Mouse (Mus musculus) erythroblast, embryonic 14.5 days (primary cell): Measurements from ENCODE around the gene Ttyh1. TPM values are rescaled to one million over a fixed set of nuclear protein-coding genes. Genes with fewer than 3 reads are reported as not detected.

Experiments
- H3K27me3 ChIP-seq: 2 replicates; pipeline ENCODE4 v1.6.1; 2012; ENCODE audit warnings: inconsistent platforms; ENCODE audit not compliant: control insufficient read depth
- H3K36me3 ChIP-seq: 2 replicates; pipeline ENCODE4 v1.6.1; 2012; ENCODE audit warnings: mild to moderate bottlenecking, inconsistent platforms; ENCODE audit not compliant: control insufficient read depth
- H3K4me1 ChIP-seq: 2 replicates; pipeline ENCODE4 v1.6.1; 2012; ENCODE audit warnings: inconsistent platforms; ENCODE audit not compliant: control insufficient read depth
- H3K4me3 ChIP-seq: replicated peaks from 2 replicates; pipeline ENCODE3; 2012; ENCODE audit warnings: moderate library complexity, mild to moderate bottlenecking, inconsistent platforms
- H3K9me3 ChIP-seq: 2 replicates; pipeline ENCODE4 v1.6.1; 2012; ENCODE audit warnings: low read length, inconsistent platforms, mixed read lengths; ENCODE audit not compliant: control insufficient read depth
- GATA1 ChIP-seq: IDR thresholded peaks from 2 replicates; pipeline ENCODE4 v1.6.1; 2012; ENCODE audit warnings: low read length, inconsistent platforms, mixed read lengths
- TAL1 ChIP-seq: IDR thresholded peaks from 3 replicates; pipeline ENCODE4 v1.6.1; 2012; ENCODE audit warnings: low read length, inconsistent platforms, mixed read lengths
- polyA plus RNA-seq: library from polyadenylated mRNA; stranded (reverse); fragments of >175 nt; gene quantifications from 2 replicates; pipeline ENCODE4 v1.2.3, GENCODE M21; 2012

Ttyh1 gene
- polyA plus RNA-seq, result not detected in 2 replicates

DNA sequence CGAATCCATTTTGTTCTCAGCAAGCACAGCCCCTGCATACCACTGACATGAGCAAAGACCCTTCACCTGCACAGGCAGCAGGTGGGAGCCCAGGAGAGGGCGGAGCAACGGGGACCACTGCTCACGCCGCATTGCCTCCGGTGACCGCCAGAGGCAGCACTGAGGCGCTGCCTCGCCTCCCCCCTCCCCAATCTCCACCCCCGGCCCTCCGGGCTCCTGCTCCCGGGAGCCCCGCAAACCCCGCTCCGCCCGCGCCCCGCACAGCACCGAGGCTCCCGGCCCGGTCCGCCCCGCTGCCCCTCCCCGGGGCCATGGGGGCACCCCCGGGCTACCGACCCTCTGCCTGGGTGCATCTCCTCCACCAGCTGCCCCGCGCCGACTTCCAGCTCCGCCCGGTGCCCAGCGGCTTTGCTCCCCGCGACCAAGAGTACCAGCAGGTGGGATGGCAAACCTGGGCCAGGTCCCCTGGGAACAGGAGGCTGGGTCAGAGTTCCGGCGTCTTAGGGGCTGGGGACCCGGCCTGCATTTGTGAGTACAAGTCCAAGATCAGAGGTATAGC lies at the start of gene Ttyh1:
Ttyh1 (plus strand) TSS at position 65 of the 559 bp plus-strand sequence.
- TF ChIP-seq GATA1, result no peak
- no peak for TF ChIP-seq TAL1
- Histone ChIP-seq H3K27me3 (peaks cover 39% of the 10 kb centered on the region), H3K9me3 (no peaks in the 10 kb centered on the region), H3K36me3 (no peaks in the 10 kb centered on the region), H3K4me1 (peaks cover 2% of the 10 kb centered on the region; the same call in 1 of the 2 replicates), H3K4me3 (no peak within 1 kb of the TSS)

DNA sequence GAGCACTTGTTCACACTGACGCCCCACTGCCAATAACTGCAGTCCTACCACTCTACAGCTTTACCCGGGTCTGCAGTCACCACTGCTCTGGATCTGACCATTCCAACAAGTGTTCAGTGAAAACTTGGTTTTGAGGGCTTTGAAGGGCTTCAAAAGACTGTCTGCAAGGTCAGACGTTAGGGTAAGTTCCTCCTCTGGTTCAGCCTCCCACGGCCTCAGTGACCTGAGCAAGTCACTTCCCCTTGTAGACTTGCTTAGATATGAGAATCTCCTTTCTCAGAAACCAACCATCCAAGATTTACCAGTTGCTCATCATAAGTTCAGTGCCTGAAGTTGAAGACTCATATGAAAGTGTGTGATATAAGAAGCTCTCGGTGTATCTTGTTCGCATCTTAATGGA lies 48.1 kb upstream of the Ttyh1 start:
- Histone ChIP-seq H3K36me3 (no peaks in the 10 kb centered on the region), H3K4me3 (no peak overlapping the region), H3K9me3 (no peaks in the 10 kb centered on the region), H3K27me3 (no peaks in the 10 kb centered on the region), H3K4me1 (no peaks in the 10 kb centered on the region)
- TF ChIP-seq TAL1 (no peak), GATA1 (no peak)

DNA sequence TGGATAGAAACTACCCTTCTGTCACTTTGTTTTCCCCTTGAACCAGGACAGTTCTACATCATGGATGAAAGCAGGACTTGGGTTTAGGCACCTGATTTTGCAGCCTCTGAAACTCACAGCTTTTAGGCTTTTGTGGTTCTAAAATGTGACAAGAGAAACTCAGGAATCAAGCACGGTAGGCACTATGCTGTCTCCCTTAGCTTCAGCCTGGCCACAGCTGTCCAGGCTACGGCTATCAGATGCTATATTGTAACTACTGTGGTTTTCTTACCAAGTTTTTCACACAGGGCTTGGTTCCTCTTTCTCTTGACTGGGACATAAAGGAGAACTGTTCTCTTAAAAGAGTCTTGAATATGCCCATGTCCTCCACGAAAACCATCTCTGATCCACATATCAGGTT lies 46.1 kb upstream of the Ttyh1 start:
- Histone ChIP-seq H3K4me3 (no peak overlapping the region), H3K9me3 (no peaks in the 10 kb centered on the region), H3K4me1 (no peaks in the 10 kb centered on the region), H3K36me3 (no peaks in the 10 kb centered on the region), H3K27me3 (no peaks in the 10 kb centered on the region)
- no peak for TF ChIP-seq TAL1
- no peak for TF ChIP-seq GATA1

DNA sequence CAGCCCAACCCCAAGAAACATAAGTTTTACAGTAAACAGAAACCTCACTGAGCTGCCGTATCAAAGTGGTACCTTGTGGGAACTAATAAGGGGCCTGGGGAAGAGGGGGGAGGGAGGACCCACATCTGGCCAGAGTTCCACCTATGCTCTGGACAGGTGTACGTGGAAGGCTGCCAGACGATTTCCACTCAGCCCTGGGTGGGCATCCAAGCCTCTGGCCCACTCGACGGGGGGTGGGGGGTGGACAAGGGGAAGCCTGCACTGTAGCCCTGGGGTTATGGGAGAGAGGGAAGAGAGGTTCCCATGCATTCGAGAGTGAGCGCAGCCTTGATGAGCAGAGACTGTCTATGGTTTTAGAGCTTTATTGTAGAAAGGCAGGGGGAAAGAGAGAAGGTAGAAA lies 39.7 kb upstream of the Ttyh1 start:
- H3K27me3 ChIP-seq, result no peaks in the 10 kb centered on the region
- no peaks in the 10 kb centered on the region for H3K9me3 ChIP-seq
- no peak overlapping the region for H3K4me3 ChIP-seq
- no peaks in the 10 kb centered on the region for H3K36me3 ChIP-seq
- no peak for TF ChIP-seq GATA1
- no peak for TF ChIP-seq TAL1
- no peaks in the 10 kb centered on the region for H3K4me1 ChIP-seq

DNA sequence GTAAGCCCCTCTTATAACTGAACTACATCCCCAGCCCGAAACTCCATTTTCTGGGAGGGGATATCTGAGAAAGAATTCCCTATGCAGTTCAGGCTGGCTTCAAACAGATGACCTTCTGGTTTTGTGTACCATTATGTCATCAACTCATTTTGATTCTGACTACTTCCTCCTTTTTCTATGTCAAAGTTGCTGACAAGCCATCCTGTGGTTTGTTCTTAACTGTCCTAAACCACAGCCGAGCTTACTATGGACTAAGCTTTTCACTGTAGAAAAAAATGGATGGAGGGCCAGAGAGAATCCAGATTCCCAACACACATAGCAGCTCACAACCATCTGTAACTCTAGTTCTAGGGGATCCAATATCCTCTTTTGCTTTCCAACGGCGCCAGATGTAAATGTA lies 38.7 kb upstream of the Ttyh1 start:
- Histone ChIP-seq H3K36me3 (no peaks in the 10 kb centered on the region), H3K4me1 (no peaks in the 10 kb centered on the region), H3K27me3 (no peaks in the 10 kb centered on the region), H3K4me3 (no peak overlapping the region), H3K9me3 (no peaks in the 10 kb centered on the region)
- TF ChIP-seq GATA1 (no peak), TAL1 (no peak)

DNA sequence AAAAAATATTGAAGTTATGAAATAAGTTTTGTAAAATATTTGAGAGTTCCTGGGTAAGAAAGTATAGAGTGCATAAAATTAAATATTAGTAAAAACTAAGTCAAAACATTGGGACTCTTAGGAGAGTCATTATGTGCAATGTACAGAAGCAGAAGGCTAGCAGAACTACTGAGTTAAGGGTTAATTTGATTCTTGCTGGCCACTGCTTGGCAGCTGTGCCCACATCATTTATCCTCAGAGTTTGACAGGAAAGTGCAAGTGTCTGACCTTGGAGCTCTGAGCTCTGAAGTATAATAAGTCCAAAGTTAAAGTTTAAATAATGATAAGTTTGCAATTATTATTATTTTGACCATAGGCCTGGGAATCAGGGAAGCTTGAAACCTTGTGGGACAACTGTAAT lies 37.5 kb upstream of the Ttyh1 start:
- Histone ChIP-seq H3K4me1 (no peaks in the 10 kb centered on the region), H3K36me3 (no peaks in the 10 kb centered on the region), H3K4me3 (no peak overlapping the region)

DNA sequence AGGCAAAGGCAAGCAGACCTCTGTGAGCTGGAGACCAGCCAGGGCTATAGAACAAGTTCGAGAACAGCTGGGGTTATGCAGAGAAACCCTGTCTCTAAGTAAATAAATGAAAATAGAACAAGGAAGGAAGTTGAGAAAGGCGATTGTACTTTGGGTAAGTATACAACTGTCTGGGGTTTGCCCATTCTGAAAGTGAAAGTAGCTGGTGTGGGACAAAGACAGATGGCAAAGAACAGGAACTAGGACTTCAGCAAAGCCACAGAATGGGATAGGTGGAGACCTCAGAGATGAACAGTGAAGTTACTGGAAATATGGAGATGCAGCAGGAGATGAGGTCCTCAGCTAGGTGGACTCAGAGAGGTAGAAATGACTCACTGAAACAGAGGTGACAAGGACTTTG lies 36.4 kb upstream of the Ttyh1 start:
- no peaks in the 10 kb centered on the region for H3K36me3 ChIP-seq
- no peaks in the 10 kb centered on the region for H3K9me3 ChIP-seq
- TF ChIP-seq GATA1 (no peak), TAL1 (no peak)
- H3K4me1 ChIP-seq, result peaks cover 3% of the 10 kb centered on the region
- H3K27me3 ChIP-seq, result no peaks in the 10 kb centered on the region
- no peak overlapping the region for H3K4me3 ChIP-seq

More for the DNA sequence above, 37.5 kb upstream of the Ttyh1 start:
- TF ChIP-seq GATA1 (no peak), TAL1 (no peak)
- Histone ChIP-seq H3K9me3 (no peaks in the 10 kb centered on the region), H3K27me3 (no peaks in the 10 kb centered on the region)

DNA sequence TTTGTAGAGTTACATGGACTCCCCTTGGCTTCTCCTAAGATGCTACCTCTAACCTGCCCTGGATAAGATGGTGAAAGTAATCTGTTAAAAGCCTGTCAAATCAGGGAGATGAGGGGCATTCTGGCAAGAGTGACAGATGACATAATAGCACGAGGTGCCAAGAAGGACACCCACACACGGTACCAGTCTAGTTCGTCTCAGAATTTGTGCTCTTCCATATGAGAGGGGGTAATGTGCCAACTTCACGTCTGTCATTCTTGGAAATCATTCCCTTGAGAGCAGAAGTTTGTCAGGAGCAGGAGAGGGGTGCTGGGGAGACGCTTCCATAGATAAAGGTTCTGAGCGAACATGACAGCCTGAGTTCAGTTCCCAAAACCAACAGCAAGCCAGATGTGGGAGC lies 35.0 kb upstream of the Ttyh1 start:
- no peaks in the 10 kb centered on the region for H3K27me3 ChIP-seq
- H3K36me3 ChIP-seq, result no peaks in the 10 kb centered on the region
- TF ChIP-seq TAL1 (no peak), GATA1 (no peak)
- peaks cover 8% of the 10 kb centered on the region for H3K4me1 ChIP-seq
- H3K4me3 ChIP-seq, result no peak overlapping the region
- H3K9me3 ChIP-seq, result no peaks in the 10 kb centered on the region

DNA sequence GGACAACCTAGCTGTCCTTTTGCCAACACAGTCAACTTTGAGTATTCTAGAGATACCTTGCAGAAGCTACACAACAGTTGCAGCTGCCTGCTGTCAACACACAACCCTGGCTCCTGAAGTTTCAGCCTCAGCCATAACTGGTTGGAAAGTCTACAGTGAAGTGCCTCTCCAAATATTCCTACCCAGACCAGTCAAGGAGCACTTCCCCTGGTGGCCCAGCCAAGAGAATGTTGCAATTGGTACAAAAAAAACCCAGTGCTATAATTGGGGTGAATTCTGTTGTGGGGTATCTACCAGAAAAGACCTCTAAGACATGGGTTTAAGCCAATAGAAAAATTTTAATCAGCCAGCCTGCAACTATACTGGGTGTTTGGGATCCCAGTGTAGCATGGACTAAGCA lies 33.6 kb upstream of the Ttyh1 start:
- H3K36me3 ChIP-seq, result no peaks in the 10 kb centered on the region
- no peaks in the 10 kb centered on the region for H3K9me3 ChIP-seq
- no peaks in the 10 kb centered on the region for H3K27me3 ChIP-seq
- peaks cover 8% of the 10 kb centered on the region for H3K4me1 ChIP-seq
- H3K4me3 ChIP-seq, result no peak overlapping the region
- no peak for TF ChIP-seq TAL1
- TF ChIP-seq GATA1, result no peak
